Mouse (Mus musculus) cerebellum, adult 2 months (tissue): ENCODE data around the gene 1810043G02Rik.

Experiments used
- CTCF ChIP-seq: fragments of 200-500 bp; IDR thresholded peaks from 2 replicates; pipeline ENCODE4 v1.5.1; 2011; ENCODE audit warnings: low read depth, mild to moderate bottlenecking, control low read depth, low read length, moderate library complexity, borderline replicate concordance; ENCODE audit not compliant: insufficient read depth
- POLR2A ChIP-seq: fragments of 200-500 bp; IDR thresholded peaks from 2 replicates; pipeline ENCODE4 v1.6.1; 2011; ENCODE audit warnings: low read length, control low read depth, borderline replicate concordance; ENCODE audit not compliant: insufficient read depth

GRCm38 (mm10) chr10:77939685-77940084 lies 38.6 kb upstream of the 1810043G02Rik start:
- TF ChIP-seq POLR2A (no peak), CTCF (no peak)
